Mouse (Mus musculus): ENCODE results near the gene Cgas.
"Not testable (repeated sequence)": the region's sequence is repeated elsewhere in the genome, so short reads cannot be mapped to it uniquely, and the experiment has no call there.

Cgas gene

GRCm38 (mm10) chr9:78442579-78443392 is at the start of gene Cgas:
Gene Cgas (minus strand): TSS chr9:78443237.
- no peak for DNase-seq (ENCODE audit: low read depth, low spot score)

GRCm38 (mm10) chr9:78492254-78492653 is 49.2 kb upstream of the Cgas start:
- DNase-seq (ENCODE audit: low read depth, low spot score): no peak

- DNase-seq (ENCODE audit: low read depth, low spot score): no peak
These were observed 48.1 kb upstream of the Cgas start for GRCm38 (mm10) chr9:78491169-78491568.

- DNase-seq (ENCODE audit: low read depth, low spot score): no peak
These were observed 45.9 kb upstream of the Cgas start, which contains the start of gene Eef1a1 for GRCm38 (mm10) chr9:78488890-78489420. Gene Eef1a1 (minus strand): TSS chr9:78489151.

GRCm38 (mm10) chr9:78488021-78488420 is 45.0 kb upstream of the Cgas start:
- DNase-seq (ENCODE audit: low read depth, low spot score): not testable (repeated sequence)

- no peak for DNase-seq (ENCODE audit: low read depth, low spot score)
These were observed 41.6 kb upstream of the Cgas start for GRCm38 (mm10) chr9:78484660-78485059.

GRCm38 (mm10) chr9:78482386-78482785 is 39.3 kb upstream of the Cgas start:
- no peak for DNase-seq (ENCODE audit: low read depth, low spot score)

GRCm38 (mm10) chr9:78481423-78482331 is 38.6 kb upstream of the Cgas start:
- peak; percentile 98 for DNase-seq (ENCODE audit: low read depth, low spot score)

- DNase-seq (ENCODE audit: low read depth, low spot score): peak; percentile 65
These were observed 37.8 kb upstream of the Cgas start for GRCm38 (mm10) chr9:78480706-78481358.

- DNase-seq (ENCODE audit: low read depth, low spot score): not testable (repeated sequence)
These were observed 37.2 kb upstream of the Cgas start for GRCm38 (mm10) chr9:78480227-78480626.

GRCm38 (mm10) chr9:78479308-78479707 is 36.3 kb upstream of the Cgas start:
- not testable (repeated sequence) for DNase-seq (ENCODE audit: low read depth, low spot score)

GRCm38 (mm10) chr9:78478009-78478605 is 35.1 kb upstream of the Cgas start:
- not testable (repeated sequence) for DNase-seq (ENCODE audit: low read depth, low spot score)

GRCm38 (mm10) chr9:78477021-78477551 is 34.0 kb upstream of the Cgas start:
- DNase-seq (ENCODE audit: low read depth, low spot score): peak; percentile 32

GRCm38 (mm10) chr9:78476531-78477020 is 33.5 kb upstream of the Cgas start:
- DNase-seq (ENCODE audit: low read depth, low spot score): no peak

GRCm38 (mm10) chr9:78475873-78476272 is 32.8 kb upstream of the Cgas start:
- DNase-seq (ENCODE audit: low read depth, low spot score): no peak

GRCm38 (mm10) chr9:78475383-78475780 is 32.3 kb upstream of the Cgas start:
- DNase-seq (ENCODE audit: low read depth, low spot score): no peak

- no peak for DNase-seq (ENCODE audit: low read depth, low spot score)
These were observed 31.8 kb upstream of the Cgas start for GRCm38 (mm10) chr9:78474771-78475382.

GRCm38 (mm10) chr9:78474270-78474669 is 31.2 kb upstream of the Cgas start:
- DNase-seq (ENCODE audit: low read depth, low spot score): no peak

GRCm38 (mm10) chr9:78473588-78473987 is 30.6 kb upstream of the Cgas start:
- no peak for DNase-seq (ENCODE audit: low read depth, low spot score)

GRCm38 (mm10) chr9:78465725-78466124 is 22.7 kb upstream of the Cgas start:
- DNase-seq (ENCODE audit: low read depth, low spot score): no peak

All from telencephalon, adult 2 months (tissue).